Mouse (Mus musculus): ENCODE results near the gene Lrrc74a. TPM values are rescaled to one million over a fixed set of nuclear protein-coding genes. Genes with fewer than 3 reads are reported as not detected.

Gene Lrrc74a
- total RNA-seq, 2 experiments from 2014 or later = not detected

GRCm38 (mm10) chr12:86715401-86715800 lies 18.8 kb upstream of the Lrrc74a start:
- peak; percentile 70 for DNase-seq
- intact Hi-C loops (cut with DNase I; ENCODE audit: low total_unique reads) = loop anchor here (10.0 kb wide), 1 partner anchor 49 kb away; no protein-coding TSS in a partner anchor

- no peak for DNase-seq
- intact Hi-C loops (cut with DNase I; ENCODE audit: low total_unique reads) = loop anchor here (10.0 kb wide), 1 partner anchor 48 kb away; no protein-coding TSS in a partner anchor
Observed at GRCm38 (mm10) chr12:86716962-86717361, 17.2 kb upstream of the Lrrc74a start.

GRCm38 (mm10) chr12:86719961-86720639 lies 14.1 kb upstream of the Lrrc74a start:
- intact Hi-C loops (cut with DNase I; ENCODE audit: low total_unique reads) = loop anchor here (10.0 kb wide), 1 partner anchor 45 kb away; no protein-coding TSS in a partner anchor
- DNase-seq = no peak

GRCm38 (mm10) chr12:86721453-86721852 lies 12.7 kb upstream of the Lrrc74a start:
- intact Hi-C loops (cut with DNase I; ENCODE audit: low total_unique reads) = no loop called here
- DNase-seq = no peak

- intact Hi-C loops (cut with DNase I; ENCODE audit: low total_unique reads) = no loop called here
- no peak for DNase-seq
Observed at GRCm38 (mm10) chr12:86724300-86724699, 9.9 kb upstream of the Lrrc74a start.

- intact Hi-C loops (cut with DNase I; ENCODE audit: low total_unique reads) = no loop called here
- DNase-seq = no peak
Observed at GRCm38 (mm10) chr12:86725706-86726105, 8.5 kb upstream of the Lrrc74a start.

DNA sequence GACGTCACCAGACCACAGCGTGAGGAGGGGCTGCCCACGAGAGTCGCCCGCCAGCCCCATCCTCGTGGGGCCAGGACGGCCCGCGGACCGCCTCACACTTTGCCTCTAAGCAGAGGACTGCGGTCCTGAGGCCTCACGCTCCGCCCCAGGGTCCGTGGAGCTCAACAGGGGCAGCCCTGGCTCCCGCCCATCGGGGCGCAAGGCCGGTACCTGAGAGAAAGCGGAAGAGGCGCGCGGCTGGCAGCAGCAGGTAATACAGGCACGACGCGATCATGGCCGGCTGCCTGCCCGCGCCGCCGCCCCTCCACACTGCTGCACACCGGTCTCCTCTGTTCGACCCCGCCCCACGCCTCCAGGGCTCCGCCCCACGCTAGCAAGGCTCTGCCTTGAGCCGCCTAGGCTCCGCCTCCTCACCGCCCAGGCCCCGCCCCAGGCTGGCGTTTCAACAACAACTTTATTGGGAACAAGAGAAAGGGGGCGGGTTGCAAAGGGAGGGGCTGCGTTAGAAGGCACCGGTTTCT lies 8.0 kb upstream of the Lrrc74a start, which contains the start of gene Angel1:
Gene Angel1 (minus strand): TSS at position 341 of the 521 bp plus-strand sequence.
- intact Hi-C loops (cut with DNase I; ENCODE audit: low total_unique reads) = no loop called here

GRCm38 (mm10) chr12:86761036-86761435 lies 26.9 kb downstream of the Lrrc74a start:
- no peak for DNase-seq
- intact Hi-C loops (cut with DNase I; ENCODE audit: low total_unique reads) = loop anchor here (10.0 kb wide), 1 partner anchor 46 kb away; no protein-coding TSS in a partner anchor

More for the DNA sequence above, 8.0 kb upstream of the Lrrc74a start, which contains the start of gene Angel1:
- peak; percentile 97 for DNase-seq

DNA sequence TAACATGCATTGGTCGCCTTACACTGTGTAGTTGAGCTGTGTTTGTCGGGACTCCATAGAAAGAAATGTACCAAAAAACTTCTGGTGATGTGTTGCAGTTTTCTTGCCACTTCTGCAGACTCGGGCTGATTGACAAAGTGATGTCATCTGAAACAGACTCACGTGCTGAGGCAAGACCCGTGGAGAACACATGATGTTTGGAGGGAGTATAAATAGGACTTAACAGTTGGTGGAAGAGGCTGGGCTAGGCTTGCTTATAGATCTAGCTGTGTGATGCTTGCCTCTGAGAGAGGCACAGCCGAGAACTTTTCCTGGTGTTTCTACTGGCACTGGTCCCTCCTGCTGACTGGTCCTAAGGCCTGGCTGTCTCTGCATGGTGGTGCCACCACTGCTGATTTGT lies 29.9 kb downstream of the Lrrc74a start:
- no peak for DNase-seq
- intact Hi-C loops (cut with DNase I; ENCODE audit: low total_unique reads) = loop anchor here (10.0 kb wide), 1 partner anchor 49 kb away; no protein-coding TSS in a partner anchor

DNA sequence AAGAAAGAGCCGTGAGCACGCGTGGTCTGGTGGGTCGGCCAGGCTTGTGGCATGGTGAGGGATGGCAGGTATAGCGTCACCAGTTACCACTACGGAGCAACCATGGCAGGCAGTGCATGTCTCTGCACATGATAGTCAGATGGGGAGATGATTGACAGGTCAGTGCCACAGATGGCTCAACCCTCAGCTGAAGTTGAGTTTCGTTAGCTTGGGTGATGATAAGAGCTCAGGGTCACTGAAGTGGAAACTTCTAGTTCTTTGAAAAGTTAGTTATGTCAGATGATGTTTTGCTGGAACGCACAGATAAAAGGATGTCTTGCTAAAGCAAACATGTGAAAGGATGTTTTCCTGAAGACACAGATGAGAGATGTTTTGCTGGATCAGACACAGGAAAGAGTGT lies 32.3 kb downstream of the Lrrc74a start:
- intact Hi-C loops (cut with DNase I; ENCODE audit: low total_unique reads) = loop anchor here (5.0 to 10.0 kb wide), 2 partner anchors 52 to 281 kb away; no protein-coding TSS in a partner anchor
- DNase-seq = no peak

DNA sequence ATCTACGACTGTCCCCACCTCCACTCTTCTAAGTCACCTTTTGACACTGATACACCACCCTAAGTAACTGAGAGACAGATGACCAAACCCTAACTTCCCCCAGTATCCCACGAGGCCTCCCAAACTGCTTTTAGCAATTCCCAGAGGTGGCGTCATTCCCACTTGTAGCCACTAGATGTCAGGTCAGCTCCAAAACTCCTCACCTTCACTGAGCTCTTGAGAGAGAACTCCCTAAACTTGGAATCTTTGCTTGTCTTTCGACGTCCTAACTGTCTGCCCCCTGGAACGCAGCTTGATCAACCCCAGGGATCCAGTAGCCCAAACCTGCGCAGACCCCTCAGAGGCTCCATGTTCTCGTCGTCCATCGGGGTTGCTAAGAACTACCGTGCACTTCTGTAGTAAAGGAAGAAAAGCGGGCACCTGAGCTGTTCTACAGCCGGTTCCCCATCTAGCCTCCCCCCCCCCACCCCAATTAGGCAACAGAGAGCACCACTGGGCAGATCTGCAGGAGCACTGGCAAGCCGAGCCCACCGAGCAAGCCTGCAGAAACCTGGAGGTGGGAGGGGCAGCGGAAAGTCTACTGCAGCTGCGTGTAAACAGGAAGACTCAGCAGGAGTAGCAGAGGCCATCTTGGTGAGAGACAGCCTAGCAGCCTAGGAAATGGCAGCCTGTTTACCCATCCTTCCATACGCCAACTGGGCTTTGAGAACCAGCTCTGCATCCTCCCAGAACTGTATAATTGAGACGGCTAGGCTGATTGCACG lies 33.9 kb downstream of the Lrrc74a start:
- intact Hi-C loops (cut with DNase I; ENCODE audit: low total_unique reads) = loop anchor here (5.0 to 10.0 kb wide), 2 partner anchors 53 to 279 kb away; no protein-coding TSS in a partner anchor
- DNase-seq = peak; percentile 61

- intact Hi-C loops (cut with DNase I; ENCODE audit: low total_unique reads) = loop anchor here (5.0 to 10.0 kb wide), 2 partner anchors 54 to 278 kb away; no protein-coding TSS in a partner anchor
Observed at GRCm38 (mm10) chr12:86768986-86769580, 34.9 kb downstream of the Lrrc74a start.

GRCm38 (mm10) chr12:86769819-86770218 lies 35.6 kb downstream of the Lrrc74a start:
- intact Hi-C loops (cut with DNase I; ENCODE audit: low total_unique reads) = loop anchor here (5.0 to 10.0 kb wide), 3 partner anchors 55 to 277 kb away; no protein-coding TSS in a partner anchor
- DNase-seq = no peak

More at GRCm38 (mm10) chr12:86768986-86769580, 34.9 kb downstream of the Lrrc74a start:
- DNase-seq = peak; percentile 84

DNA sequence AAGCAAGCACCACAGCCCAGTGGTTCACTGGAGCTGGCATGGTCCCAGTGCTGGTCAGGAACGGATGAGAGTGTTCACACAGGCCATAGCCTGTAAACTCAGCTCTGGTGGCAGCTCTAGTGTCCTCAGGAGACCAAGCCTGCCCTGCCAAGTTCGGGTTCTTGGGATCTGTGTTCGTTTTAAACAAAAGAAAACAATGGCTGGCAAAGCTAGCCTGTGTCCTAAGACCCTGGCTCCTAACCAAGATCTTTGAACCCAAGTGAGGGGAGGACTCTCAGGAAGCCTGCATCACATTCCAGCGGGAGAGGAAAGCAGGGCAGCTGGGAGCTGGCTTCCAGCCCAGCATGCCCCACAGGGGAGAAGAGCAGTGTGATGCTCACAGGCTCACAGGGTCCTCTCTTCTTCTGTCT lies 36.1 kb downstream of the Lrrc74a start:
- intact Hi-C loops (cut with DNase I; ENCODE audit: low total_unique reads) = loop anchor here (5.0 kb wide), 1 partner anchor 152 kb away; no protein-coding TSS in a partner anchor
- DNase-seq = peak; percentile 83

- intact Hi-C loops (cut with DNase I; ENCODE audit: low total_unique reads) = loop anchor here (5.0 kb wide), 1 partner anchor 151 kb away; no protein-coding TSS in a partner anchor
- no peak for DNase-seq
Observed at GRCm38 (mm10) chr12:86770927-86771326, 36.8 kb downstream of the Lrrc74a start.

DNA sequence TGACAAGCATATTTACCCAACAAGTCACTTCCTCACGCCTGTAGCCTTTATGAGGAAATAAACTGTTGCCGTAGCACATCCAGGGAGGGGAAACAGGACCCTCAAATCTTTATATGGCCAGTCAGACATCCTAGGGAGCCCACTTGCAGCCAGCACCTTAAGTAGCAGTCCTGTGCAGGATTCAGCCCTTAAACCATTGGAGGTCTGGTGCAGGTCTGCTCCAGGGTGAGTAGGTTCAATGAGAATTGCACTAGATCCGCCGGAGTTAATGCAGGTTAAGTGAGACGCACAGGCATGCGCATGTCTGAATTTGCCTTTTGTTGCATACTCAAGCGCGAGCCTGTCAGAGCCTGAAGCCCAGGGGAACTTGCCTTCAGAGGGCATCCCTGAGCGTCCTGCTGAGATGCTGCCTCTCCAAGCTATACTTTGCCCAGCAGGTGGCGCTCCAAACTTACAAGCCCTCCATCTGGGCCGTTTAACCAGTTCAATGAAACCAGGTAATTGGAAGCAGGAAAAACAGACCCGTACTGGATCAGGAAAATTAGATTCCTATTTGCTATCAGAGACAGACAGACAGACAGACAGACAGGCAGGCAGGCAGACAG lies 37.8 kb downstream of the Lrrc74a start:
- peak; percentile 93 for DNase-seq
- intact Hi-C loops (cut with DNase I; ENCODE audit: low total_unique reads) = loop anchor here (5.0 kb wide), 1 partner anchor 150 kb away; no protein-coding TSS in a partner anchor

DNA sequence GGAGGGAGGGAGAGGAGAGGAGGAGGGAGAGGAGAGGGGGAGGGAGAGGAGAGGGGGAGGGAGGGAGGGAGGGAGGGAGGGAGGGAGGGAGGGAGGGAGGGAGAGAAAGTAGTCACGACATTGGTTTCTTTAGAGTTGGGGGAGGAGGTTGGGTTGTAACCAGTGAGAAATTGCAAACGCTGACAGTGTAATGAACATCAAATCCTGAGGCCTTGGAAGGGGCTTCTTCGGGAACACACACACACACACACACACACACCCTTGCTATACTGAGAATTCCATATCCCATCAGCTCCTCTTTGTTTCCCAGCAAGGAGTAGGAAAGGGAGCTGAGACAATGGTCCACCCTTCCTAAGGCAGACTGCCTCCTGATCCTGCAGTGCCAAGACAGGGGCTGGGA lies 38.4 kb downstream of the Lrrc74a start:
- intact Hi-C loops (cut with DNase I; ENCODE audit: low total_unique reads) = loop anchor here (5.0 kb wide), 1 partner anchor 150 kb away; no protein-coding TSS in a partner anchor
- no peak for DNase-seq

GRCm38 (mm10) chr12:86775561-86776280 lies 41.6 kb downstream of the Lrrc74a start:
- intact Hi-C loops (cut with DNase I; ENCODE audit: low total_unique reads) = no loop called here
- peak; percentile 81 for DNase-seq

Measured in gastrocnemius, postnatal 14 days (tissue).